Mouse (Mus musculus): ENCODE data around the gene Ptprd.

GRCm38 (mm10) chr4:78077499-78077898 is 134.3 kb downstream of the Ptprd start:
- TF ChIP-seq EP300 (IDR thresholded peaks at IDR 0.05; ENCODE audit: low read depth) = no peak
- TF ChIP-seq CTCF (IDR thresholded peaks at IDR 0.05; ENCODE audit: low read depth) = no peak
